Mouse (Mus musculus): Measurements from ENCODE around the gene Srcap.

The Srcap gene

DNA sequence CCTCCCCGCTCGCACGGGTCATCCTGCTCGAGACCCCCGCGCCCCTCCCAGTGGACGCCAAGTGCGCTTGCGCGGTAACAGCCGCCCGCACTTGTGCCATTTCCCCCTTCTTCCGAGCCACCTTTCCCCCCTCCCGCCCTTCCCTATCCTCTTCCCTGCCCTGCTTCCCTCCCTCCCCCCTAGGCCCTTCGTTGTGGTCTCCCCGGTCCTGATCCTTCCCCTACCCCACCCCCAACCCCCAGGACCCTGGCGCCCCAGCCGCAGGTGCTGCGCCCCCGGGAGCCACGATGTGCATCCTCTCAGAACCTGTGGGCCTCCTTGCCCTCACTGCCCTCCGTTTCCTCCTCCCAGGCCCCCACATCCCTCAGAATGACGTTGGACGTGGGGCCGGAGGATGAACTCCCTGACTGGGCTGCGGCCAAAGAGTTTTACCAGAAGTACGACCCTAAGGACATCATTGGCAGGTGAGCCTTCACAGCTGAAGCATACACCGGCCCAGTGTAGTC, 61.8 kb downstream of the Srcap start:
- DNase-seq (ENCODE audit: low spot score in 2 of 2): no peak

- DNase-seq (ENCODE audit: low spot score in 2 of 2): no peak
Observed at GRCm38 (mm10) chr7:127574115-127574514, 62.3 kb downstream of the Srcap start.

DNA sequence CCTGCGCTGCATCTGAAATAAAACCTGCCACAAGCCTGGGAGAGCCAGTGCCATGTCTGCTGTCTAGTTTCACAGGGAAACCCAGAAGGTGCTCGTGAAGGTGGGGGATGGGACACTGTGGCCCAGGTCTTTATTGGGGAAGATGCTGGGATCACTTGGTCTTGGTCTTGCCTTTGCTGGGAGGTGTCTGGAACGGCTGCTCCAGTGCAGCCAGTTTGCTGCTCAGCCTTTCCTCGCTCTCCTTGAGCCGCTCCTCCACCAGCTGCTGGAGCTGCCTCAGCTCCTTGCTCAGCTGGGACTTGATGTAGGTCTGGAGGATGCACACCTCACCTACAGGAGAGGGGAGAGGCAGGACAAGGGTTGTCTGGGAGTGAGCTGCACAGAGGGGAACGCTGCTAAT, 71.5 kb downstream of the Srcap start:
- DNase-seq (ENCODE audit: low spot score in 2 of 2): no peak

DNA sequence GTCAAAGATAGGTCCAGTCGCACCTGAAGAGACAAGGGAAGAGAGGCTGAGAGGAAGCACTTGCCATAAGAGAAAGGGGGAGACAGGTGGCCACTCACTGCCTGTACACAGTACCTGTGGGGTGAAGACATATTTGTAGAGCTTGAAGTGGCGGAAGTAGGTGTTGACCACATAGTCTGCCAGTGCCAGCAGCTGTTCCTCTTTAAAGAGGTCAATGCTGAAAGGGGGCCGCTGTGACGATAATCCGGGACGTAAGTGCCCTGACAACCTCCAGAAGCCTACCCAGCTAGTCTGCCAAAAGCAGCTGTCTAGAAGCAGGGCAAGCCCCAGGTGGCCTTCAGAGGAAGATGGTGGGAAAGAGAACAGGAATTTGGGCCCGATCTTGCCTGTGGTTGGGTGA, 73.2 kb downstream of the Srcap start:
- DNase-seq (ENCODE audit: low spot score in 2 of 2): no peak

GRCm38 (mm10) chr7:127586149-127586548, 74.4 kb downstream of the Srcap start:
- DNase-seq (ENCODE audit: low spot score in 2 of 2): no peak

GRCm38 (mm10) chr7:127587196-127587595, 75.4 kb downstream of the Srcap start:
- DNase-seq (ENCODE audit: low spot score in 2 of 2): no peak

GRCm38 (mm10) chr7:127588011-127588871, 76.5 kb downstream of the Srcap start, which contains the start of the genes Ccdc189 and Rnf40:
Ccdc189 (minus strand) TSS chr7:127588595.
Rnf40 (plus strand) TSS chr7:127588767.
- peak; percentile 86 to 93 for DNase-seq (ENCODE audit: low spot score in 2 of 2)

GRCm38 (mm10) chr7:127588901-127589300, 77.1 kb downstream of the Srcap start:
- no peak for DNase-seq (ENCODE audit: low spot score in 2 of 2)

DNA sequence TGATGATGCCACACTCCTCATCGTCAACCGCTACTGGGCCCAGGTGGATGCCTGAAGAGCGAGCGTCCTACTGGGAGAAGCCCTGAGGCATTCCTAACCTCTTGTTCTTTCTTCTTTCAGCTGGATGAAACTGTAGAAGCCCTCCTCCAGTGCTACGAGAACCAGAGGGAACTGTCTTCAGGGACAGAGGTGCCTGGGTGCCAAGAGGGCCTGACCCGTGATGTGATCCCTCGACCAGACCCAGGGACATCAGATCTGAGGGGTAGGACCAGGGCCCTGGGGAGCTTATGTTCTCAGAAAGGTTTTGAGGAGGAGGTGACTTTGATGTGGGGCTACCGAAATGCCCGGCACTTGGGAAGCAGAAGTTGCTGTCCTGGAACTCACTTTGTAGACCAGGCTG, 77.9 kb downstream of the Srcap start:
- no peak for DNase-seq (ENCODE audit: low spot score in 2 of 2)

- DNase-seq (ENCODE audit: low spot score in 2 of 2): no peak
Observed at GRCm38 (mm10) chr7:127591108-127591507, 79.3 kb downstream of the Srcap start.

- DNase-seq (ENCODE audit: low spot score in 2 of 2): no peak
Observed at GRCm38 (mm10) chr7:127592575-127592974, 80.8 kb downstream of the Srcap start.

- DNase-seq (ENCODE audit: low spot score in 2 of 2): no peak
Observed at GRCm38 (mm10) chr7:127596747-127597146, 85.0 kb downstream of the Srcap start.

DNA sequence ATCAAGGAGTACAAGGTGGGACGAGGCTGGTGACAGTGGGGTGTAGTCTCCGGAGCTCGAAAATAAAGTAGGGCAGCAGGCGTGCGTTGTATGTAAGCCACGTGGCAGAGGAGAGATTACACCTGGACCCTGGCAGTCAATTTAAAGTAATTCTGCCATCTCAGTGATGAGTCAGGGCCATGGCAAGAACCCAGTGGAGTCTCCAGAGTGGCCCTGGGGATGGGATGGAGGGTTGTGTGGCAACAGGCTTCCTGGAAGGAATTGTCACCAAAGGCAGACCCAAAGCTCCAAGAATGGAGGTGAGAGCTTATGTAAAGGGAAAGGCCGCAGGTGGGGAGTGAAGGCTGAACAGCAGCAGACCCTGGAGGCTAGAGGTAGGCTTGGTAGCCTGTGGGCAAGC, 88.8 kb downstream of the Srcap start:
- DNase-seq (ENCODE audit: low spot score in 2 of 2): no peak

DNA sequence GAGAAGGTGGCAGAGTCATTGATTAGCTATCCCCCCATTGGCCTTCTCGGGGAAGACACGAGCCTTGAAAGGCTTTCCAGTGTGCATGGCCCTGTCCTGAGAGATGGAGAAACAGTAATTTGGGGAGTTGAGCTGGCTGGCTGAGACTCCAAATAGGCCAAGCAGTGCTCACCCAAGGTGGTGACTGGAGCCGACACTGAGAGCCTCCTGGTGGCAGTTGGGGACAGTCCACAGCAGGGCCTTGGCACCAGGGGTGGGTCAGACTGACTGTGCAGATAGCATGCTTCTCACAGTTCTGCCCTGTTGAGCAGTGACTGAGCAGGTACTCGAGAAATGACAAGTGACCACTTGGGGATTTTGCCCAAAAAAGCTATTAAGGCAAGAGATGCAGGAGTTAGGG, 90.0 kb downstream of the Srcap start:
- DNase-seq (ENCODE audit: low spot score in 2 of 2): no peak

DNA sequence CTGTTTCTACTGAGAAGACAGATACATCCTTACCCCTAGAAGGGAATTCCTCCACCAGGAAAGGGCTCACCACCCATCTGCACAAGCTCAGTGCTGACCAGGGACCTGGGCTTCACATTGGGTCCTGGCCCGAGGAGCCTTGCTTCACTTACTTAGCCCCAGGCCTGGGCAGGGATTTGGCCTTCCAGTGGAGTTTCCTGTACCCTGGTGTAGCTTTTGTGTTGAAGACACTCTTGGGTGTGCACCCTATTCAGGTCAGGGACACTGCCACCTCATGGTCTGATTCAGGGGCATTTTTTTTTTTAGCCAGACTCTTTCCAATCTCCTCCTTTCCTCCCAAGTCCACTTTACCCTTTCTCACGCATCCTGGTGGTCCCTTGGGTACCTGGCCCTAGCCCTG, 91.1 kb downstream of the Srcap start:
- DNase-seq (ENCODE audit: low spot score in 2 of 2): no peak

DNA sequence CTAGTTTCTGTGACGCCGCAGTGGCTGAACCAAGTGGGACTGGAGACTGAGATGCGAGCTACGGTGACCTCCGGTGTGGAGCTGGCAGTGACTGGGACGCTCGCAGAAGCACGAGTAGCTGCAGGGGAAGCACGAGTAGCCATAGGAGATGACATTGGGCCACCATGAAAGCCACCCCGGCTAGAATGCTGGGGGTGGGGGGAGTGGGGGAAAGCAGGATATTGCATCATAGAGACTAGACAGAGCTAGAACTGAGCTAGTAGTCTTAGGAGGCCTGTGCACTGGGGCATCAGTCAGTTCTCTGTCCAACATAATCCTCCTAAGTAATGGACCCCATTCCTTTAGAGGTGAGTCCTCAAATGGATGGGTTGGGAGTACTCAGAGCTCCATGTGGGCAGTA, 92.5 kb downstream of the Srcap start:
- no peak for DNase-seq (ENCODE audit: low spot score in 2 of 2)

DNA sequence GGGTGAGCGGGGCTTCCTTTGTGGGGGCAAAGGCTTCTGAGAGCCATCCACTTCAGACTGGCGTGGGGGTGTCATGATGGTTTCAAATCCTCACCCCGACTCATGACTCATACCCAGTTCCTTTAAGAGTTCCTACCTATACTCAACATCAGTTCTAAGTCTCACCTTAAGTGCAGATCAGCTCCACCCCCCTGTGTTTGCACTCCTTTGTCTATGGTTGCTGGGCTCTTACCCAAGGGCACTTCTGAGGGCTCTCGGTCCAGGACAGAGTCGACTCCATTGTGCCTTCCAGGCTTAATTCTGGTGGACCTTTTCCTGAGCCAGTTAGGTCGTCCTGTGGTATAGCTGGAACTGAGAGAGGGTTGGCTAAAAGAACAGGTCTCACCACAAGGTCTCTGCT, 95.4 kb downstream of the Srcap start:
- DNase-seq (ENCODE audit: low spot score in 2 of 2): no peak
